17 mouse cellular contexts compared by ENCODE assay signal in the genomic region with DNA sequence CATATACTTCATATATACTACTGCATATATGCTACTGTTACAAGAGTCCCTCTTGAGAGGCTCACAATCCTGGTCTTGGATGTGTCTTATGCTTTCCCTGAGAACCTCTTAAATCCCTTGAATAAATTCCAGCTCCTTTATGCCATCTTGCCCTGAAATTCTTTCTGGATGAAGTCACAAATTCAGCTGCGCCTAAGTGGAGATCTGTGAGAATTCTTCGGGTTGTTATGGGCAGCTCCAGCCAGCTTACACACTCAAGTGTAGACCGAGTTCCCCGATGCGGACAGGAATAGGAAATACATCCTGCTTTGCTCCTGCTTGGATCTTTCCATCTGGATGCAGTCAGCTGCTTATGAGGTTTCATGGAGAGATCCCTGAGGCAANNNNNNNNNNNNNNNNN. TPM values are rescaled to one million over a fixed set of nuclear protein-coding genes. Genes with fewer than 3 reads are reported as not detected.
DNase-seq lines count a peak whose midpoint lies in the region; ATAC-seq and TF ChIP-seq lines count a peak whose summit lies in the region.
"Had no signal": no experiment of that assay in that cellular context is flagged by ENCODE, and none has a peak within 500 bp of the region (broad histone marks: within the 10 kb centered on the region; RNA-seq: fewer than 3 reads in every experiment).

No protein-coding gene starts in this region.

- H3K27me3 ChIP-seq in embryonic facial prominence, embryonic 11.5 days (ENCODE audit: control insufficient read depth, insufficient read depth, low read length), result no peaks in the 10 kb centered on the region
- peaks cover 10% of the 10 kb centered on the region; the same call in 1 of the 2 replicates for H3K27me3 ChIP-seq in embryonic facial prominence, embryonic 10.5 days (replicated peaks; ENCODE audit: low read depth, poor library complexity, severe bottlenecking)
- peaks cover 5% of the 10 kb centered on the region; the same call in 1 of the 2 replicates for H3K27me3 ChIP-seq in limb, embryonic 12.5 days
- H3K27me3 ChIP-seq in limb, embryonic 10.5 days (ENCODE audit: low read depth, poor library complexity, severe bottlenecking), result no peaks in the 10 kb centered on the region
- H3K27me3 ChIP-seq in cerebellum, adult 2 months (ENCODE audit: control insufficient read depth, insufficient read depth, low read length), result no peaks in the 10 kb centered on the region

- no peaks in the 10 kb centered on the region for H3K4me1 ChIP-seq in embryonic facial prominence, embryonic 11.5 days (ENCODE audit: control insufficient read depth, insufficient read depth, low read length)
- H3K4me1 ChIP-seq in embryonic facial prominence, embryonic 10.5 days, result no peaks in the 10 kb centered on the region
- no peaks in the 10 kb centered on the region for H3K4me1 ChIP-seq in limb, embryonic 12.5 days (replicated peaks)
- H3K4me1 ChIP-seq in limb, embryonic 10.5 days, result no peaks in the 10 kb centered on the region
- no peaks in the 10 kb centered on the region for H3K4me1 ChIP-seq in cerebellum, adult 2 months (ENCODE audit: control insufficient read depth, insufficient read depth, low read length)
- H3K4me1 ChIP-seq: liver, embryonic 15.5 days had no signal

- H3K27ac ChIP-seq in embryonic facial prominence, embryonic 11.5 days (replicated peaks; ENCODE audit: low read depth, low read length), result no peak overlapping the region
- H3K27ac ChIP-seq in embryonic facial prominence, embryonic 10.5 days (replicated peaks), result no peak overlapping the region
- H3K27ac ChIP-seq in limb, embryonic 12.5 days, result no peak overlapping the region
- no peak overlapping the region for H3K27ac ChIP-seq in limb, embryonic 10.5 days
- no peak overlapping the region for H3K27ac ChIP-seq in cerebellum, adult 2 months (ENCODE audit: insufficient read depth, low read length)
- H3K27ac ChIP-seq: left cerebral cortex, adult 2 months; liver, embryonic 15.5 days had no signal

- H3K9ac ChIP-seq in embryonic facial prominence, embryonic 11.5 days (replicated peaks; ENCODE audit: low read length), result no peak overlapping the region
- no peak overlapping the region for H3K9ac ChIP-seq in limb, embryonic 12.5 days (replicated peaks)
- H3K9ac ChIP-seq: liver, embryonic 15.5 days had no signal

- H3K4me3 ChIP-seq in embryonic facial prominence, embryonic 11.5 days (ENCODE audit: low read depth, low read length), result no peak overlapping the region
- H3K4me3 ChIP-seq in embryonic facial prominence, embryonic 10.5 days, result no peak overlapping the region
- no peak overlapping the region for H3K4me3 ChIP-seq in limb, embryonic 12.5 days (replicated peaks)
- H3K4me3 ChIP-seq in limb, embryonic 10.5 days, result no peak overlapping the region
- no peak overlapping the region for H3K4me3 ChIP-seq in cerebellum, adult 2 months (replicated peaks; ENCODE audit: insufficient read depth, low read depth, low read length)
- H3K4me3 ChIP-seq: left cerebral cortex, adult 2 months; liver, embryonic 15.5 days had no signal

- H3K36me3 ChIP-seq in embryonic facial prominence, embryonic 11.5 days (replicated peaks; ENCODE audit: control insufficient read depth, insufficient read depth, low read depth, low read length), result no peaks in the 10 kb centered on the region
- no peaks in the 10 kb centered on the region for H3K36me3 ChIP-seq in embryonic facial prominence, embryonic 10.5 days (replicated peaks)
- no peaks in the 10 kb centered on the region for H3K36me3 ChIP-seq in limb, embryonic 12.5 days
- H3K36me3 ChIP-seq in limb, embryonic 10.5 days, result no peaks in the 10 kb centered on the region
- H3K36me3 ChIP-seq: G1E; liver, embryonic 15.5 days had no signal

- no peak overlapping the region for H3K4me2 ChIP-seq in embryonic facial prominence, embryonic 11.5 days (ENCODE audit: low read depth, low read length)
- no peak overlapping the region for H3K4me2 ChIP-seq in limb, embryonic 12.5 days
- H3K4me2 ChIP-seq: liver, embryonic 15.5 days had no signal

- peak; percentile 22 for DNase-seq in embryonic facial prominence, embryonic 11.5 days (ENCODE audit: low spot score)
- DNase-seq in embryonic facial prominence, embryonic 10.5 days (ENCODE audit: low spot score), result no peak
- DNase-seq in limb, embryonic 10.5 days (ENCODE audit: low spot score), result no peak
- peak; percentile 17 for DNase-seq in kidney, postnatal 14 days
- DNase-seq in lung, postnatal 36 days, result peak; percentile 52
- DNase-seq in cerebellum, adult 2 months, result no peak
- no peak for DNase-seq in natural killer cell, adult 2 months (ENCODE audit: low spot score in 2 of 2)
- DNase-seq: adrenal gland, postnatal 14 days; cerebellum, adult 8-10 months; gastrocnemius, postnatal 36 days; heart, postnatal 36 days; thymus, adult 2 months had no signal

- no peaks in the 10 kb centered on the region for H3K9me3 ChIP-seq in embryonic facial prominence, embryonic 11.5 days (replicated peaks; ENCODE audit: control insufficient read depth, low read length)
- no peaks in the 10 kb centered on the region for H3K9me3 ChIP-seq in embryonic facial prominence, embryonic 10.5 days
- no peaks in the 10 kb centered on the region for H3K9me3 ChIP-seq in limb, embryonic 12.5 days
- no peaks in the 10 kb centered on the region for H3K9me3 ChIP-seq in limb, embryonic 10.5 days (replicated peaks)
- H3K9me3 ChIP-seq: G1E; liver, embryonic 15.5 days had no signal

- no peak for TF ChIP-seq POLR2A in cerebellum, adult 2 months (IDR thresholded peaks at IDR 0.05; ENCODE audit: borderline replicate concordance, insufficient read depth, low read length)

- WGBS in embryonic facial prominence, embryonic 11.5 days, result 63% methylated on average over 5 of the region's 5 CpGs
- WGBS in embryonic facial prominence, embryonic 10.5 days, result 66% methylated on average over 5 of the region's 5 CpGs
- 37% methylated on average over 5 of the region's 5 CpGs for WGBS in limb, embryonic 12.5 days
- WGBS in limb, embryonic 10.5 days, result 80% methylated on average over 5 of the region's 5 CpGs
- 25% methylated on average over 5 of the region's 5 CpGs for WGBS in cerebellum, adult 2 months

- TF ChIP-seq CTCF in cerebellum, adult 2 months (IDR thresholded peaks at IDR 0.05; ENCODE audit: borderline replicate concordance, insufficient read depth, low read depth, low read length), result no peak

- no peak for ATAC-seq in embryonic facial prominence, embryonic 11.5 days (replicated peaks; ENCODE audit: insufficient number of reproducible peaks, low FRiP score, low TSS enrichment, low read depth)
- 0 out of 2 replicates have a peak, but pooled peaks have one; percentile 42 for ATAC-seq in limb, embryonic 12.5 days (ENCODE audit: insufficient number of reproducible peaks, insufficient read depth, low FRiP score, low TSS enrichment, low read depth)
- ATAC-seq: intestine, embryonic 16.5 days had no signal

RNA-seq across cellular contexts. Expression of gene S100z, which starts 6.1 kb away (rescaled TPM):
- polyA plus RNA-seq in embryonic facial prominence, embryonic 11.5 days (2014; fragmentation: Nextera tagmentation; extraction: Ambion mirVana), result 1.9 and 2.1 TPM in 2 replicates
- polyA plus RNA-seq in embryonic facial prominence, embryonic 10.5 days (2016; fragmentation: Nextera tagmentation; extraction: Ambion mirVana), result 0.60 TPM in 1 of 2 replicates, not detected in the other
- polyA plus RNA-seq in limb, embryonic 12.5 days (2016; fragmentation: Nextera tagmentation; extraction: Ambion mirVana), result not detected in 2 replicates
- polyA plus RNA-seq in limb, embryonic 10.5 days (2016; fragmentation: Nextera tagmentation; extraction: Ambion mirVana), result not detected in 2 replicates
- polyA plus RNA-seq in cerebellum, adult 2 months (2012; rRNA removed), result not detected in 2 replicates
- polyA plus RNA-seq: G1E; liver, embryonic 15.5 days; thymus, adult 2 months had no signal

RNA-seq across cellular contexts. Expression of gene Crhbp, which starts 39.9 kb away (rescaled TPM):
- polyA plus RNA-seq in embryonic facial prominence, embryonic 11.5 days (2014; fragmentation: Nextera tagmentation; extraction: Ambion mirVana), result 2.0 and 5.3 TPM in 2 replicates
- polyA plus RNA-seq in embryonic facial prominence, embryonic 10.5 days (2016; fragmentation: Nextera tagmentation; extraction: Ambion mirVana), result 0.80 and 1.4 TPM in 2 replicates
- polyA plus RNA-seq in limb, embryonic 12.5 days (2016; fragmentation: Nextera tagmentation; extraction: Ambion mirVana), result 0.69 and 1.1 TPM in 2 replicates
- polyA plus RNA-seq in limb, embryonic 10.5 days (2016; fragmentation: Nextera tagmentation; extraction: Ambion mirVana), result 3.9 and 4.8 TPM in 2 replicates
- 4.1 and 5.3 TPM in 2 replicates for polyA plus RNA-seq in cerebellum, adult 2 months (2012; rRNA removed)
- polyA plus RNA-seq: G1E had no signal

RNA-seq across cellular contexts. Expression of gene F2rl1, which starts 40.4 kb away (rescaled TPM):
- 0.38 and 0.45 TPM in 2 replicates for polyA plus RNA-seq in embryonic facial prominence, embryonic 11.5 days (2014; fragmentation: Nextera tagmentation; extraction: Ambion mirVana)
- polyA plus RNA-seq in embryonic facial prominence, embryonic 10.5 days (2016; fragmentation: Nextera tagmentation; extraction: Ambion mirVana), result 0.15 and 0.19 TPM in 2 replicates
- 0.08 and 0.11 TPM in 2 replicates for polyA plus RNA-seq in limb, embryonic 12.5 days (2016; fragmentation: Nextera tagmentation; extraction: Ambion mirVana)
- not detected in 2 replicates for polyA plus RNA-seq in limb, embryonic 10.5 days (2016; fragmentation: Nextera tagmentation; extraction: Ambion mirVana)
- 0.13 and 0.29 TPM in 2 replicates for polyA plus RNA-seq in cerebellum, adult 2 months (2012; rRNA removed)
- polyA plus RNA-seq: G1E had no signal

Comparison
In these comparisons a context has a peak if more than half of its experiments do, and no peak if none do; other contexts are left out.
1. DNase-seq: peak in embryonic facial prominence, embryonic 11.5 days (single experiment), kidney, postnatal 14 days (single experiment) and lung, postnatal 36 days (single experiment); none in embryonic facial prominence, embryonic 10.5 days (single experiment), limb, embryonic 10.5 days (single experiment), cerebellum, adult 2 months (0 of 2) and natural killer cell, adult 2 months (0 of 2).